ENCODE assay signal across 37 mouse cellular contexts in genomic region chr11:83123198-83123597, GRCm38 (mm10). TPM values are rescaled to one million over a fixed set of nuclear protein-coding genes. Genes with fewer than 3 reads are reported as not detected.
"Had no signal": no experiment of that assay in that cellular context is flagged by ENCODE, and none has a peak within 500 bp of the region (broad histone marks: within the 10 kb centered on the region; RNA-seq: fewer than 3 reads in every experiment).

No protein-coding gene starts in this region.

- H3K4me3 ChIP-seq: left cerebral cortex, adult 2 months; limb, embryonic 12.5 days; limb, embryonic 13.5 days; limb, embryonic 15.5 days; liver, embryonic 12.5 days; liver, embryonic 13.5 days; liver, embryonic 15.5 days; lung, embryonic 15.5 days; megakaryocyte, embryonic 14.5 days; midbrain, embryonic 10.5 days; midbrain, embryonic 12.5 days; midbrain, embryonic 13.5 days; midbrain, embryonic 15.5 days; myocyte had no signal

- H3K9ac ChIP-seq: limb, embryonic 12.5 days; limb, embryonic 13.5 days; limb, embryonic 15.5 days; liver, embryonic 12.5 days; liver, embryonic 13.5 days; liver, embryonic 14.5 days; liver, embryonic 15.5 days; liver, postnatal 0 days; lung, embryonic 14.5 days; lung, embryonic 15.5 days; midbrain, embryonic 12.5 days; midbrain, embryonic 13.5 days; midbrain, embryonic 15.5 days had no signal

- H3K9me3 ChIP-seq: limb, embryonic 12.5 days; limb, embryonic 13.5 days; limb, embryonic 15.5 days; liver, embryonic 12.5 days; liver, embryonic 13.5 days; liver, embryonic 15.5 days; lung, embryonic 15.5 days; megakaryocyte, embryonic 14.5 days; midbrain, embryonic 10.5 days; midbrain, embryonic 12.5 days; midbrain, embryonic 13.5 days; midbrain, embryonic 15.5 days had no signal

- DNase-seq: left cerebral cortex, postnatal 4 days; liver; liver, embryonic 13.5 days; liver, postnatal 0 days; lung, adult 18-20 months; lung, adult 2 months; lung, embryonic 14.5 days; lung, postnatal 10 days; lung, postnatal 14 days; lung, postnatal 36 days; midbrain, embryonic 14.5 days had no signal

- ATAC-seq: liver, embryonic 12.5 days; liver, postnatal 0 days; lung, postnatal 0 days; midbrain, embryonic 13.5 days; midbrain, embryonic 15.5 days; midbrain, embryonic 16.5 days had no signal

- H3K27me3 ChIP-seq: limb, embryonic 12.5 days; limb, embryonic 15.5 days; liver, embryonic 12.5 days; liver, embryonic 13.5 days; liver, embryonic 15.5 days; lung, embryonic 15.5 days; midbrain, embryonic 12.5 days; midbrain, embryonic 13.5 days; midbrain, embryonic 15.5 days had no signal

- H3K4me2 ChIP-seq: limb, embryonic 12.5 days; limb, embryonic 13.5 days; limb, embryonic 15.5 days; liver, embryonic 11.5 days; liver, embryonic 12.5 days; liver, embryonic 13.5 days; liver, embryonic 15.5 days; lung, embryonic 14.5 days; lung, embryonic 15.5 days; midbrain, embryonic 11.5 days; midbrain, embryonic 12.5 days; midbrain, embryonic 13.5 days; midbrain, embryonic 15.5 days had no signal

- H3K36me3 ChIP-seq: limb, embryonic 12.5 days; limb, embryonic 13.5 days; limb, embryonic 15.5 days; liver, embryonic 12.5 days; liver, embryonic 13.5 days; liver, embryonic 15.5 days; lung, embryonic 15.5 days; midbrain, embryonic 10.5 days; midbrain, embryonic 12.5 days; midbrain, embryonic 13.5 days; midbrain, embryonic 15.5 days had no signal

- H3K27ac ChIP-seq: left cerebral cortex, adult 2 months; limb, embryonic 12.5 days; limb, embryonic 13.5 days; limb, embryonic 15.5 days; liver, embryonic 12.5 days; liver, embryonic 13.5 days; liver, embryonic 14.5 days; liver, embryonic 15.5 days; lung, embryonic 15.5 days; macrophage; midbrain, embryonic 10.5 days; midbrain, embryonic 12.5 days; midbrain, embryonic 13.5 days; midbrain, embryonic 15.5 days had no signal

- H3K4me1 ChIP-seq: limb, embryonic 12.5 days; limb, embryonic 13.5 days; limb, embryonic 15.5 days; liver, embryonic 12.5 days; liver, embryonic 13.5 days; liver, embryonic 15.5 days; lung, embryonic 15.5 days; midbrain, embryonic 10.5 days; midbrain, embryonic 12.5 days; midbrain, embryonic 13.5 days; midbrain, embryonic 15.5 days had no signal

RNA-seq across cellular contexts. Expression of gene Slfn1, which starts 6.5 kb away (rescaled TPM):
- total RNA-seq: left cerebral cortex, adult 18-20 months; left cerebral cortex, adult 2 months; left cerebral cortex, adult 8-10 months; left cerebral cortex, postnatal 10 days; left cerebral cortex, postnatal 14 days; left cerebral cortex, postnatal 25 days; left cerebral cortex, postnatal 36 days; left cerebral cortex, postnatal 4 days; midbrain, postnatal 0 days had no signal
- polyA plus RNA-seq: limb, embryonic 12.5 days; limb, embryonic 13.5 days; liver, embryonic 11.5 days; midbrain, embryonic 10.5 days; midbrain, embryonic 12.5 days; midbrain, embryonic 16.5 days; myocyte had no signal

RNA-seq across cellular contexts. Expression of gene Slfn4, which starts 51.8 kb away (rescaled TPM):
- total RNA-seq: left cerebral cortex, adult 18-20 months; left cerebral cortex, adult 8-10 months; left cerebral cortex, postnatal 10 days; left cerebral cortex, postnatal 14 days; left cerebral cortex, postnatal 25 days; left cerebral cortex, postnatal 36 days; midbrain, postnatal 0 days had no signal
- polyA plus RNA-seq: limb, embryonic 12.5 days; liver, embryonic 11.5 days; liver, embryonic 12.5 days; lung, embryonic 14.5 days; midbrain, embryonic 10.5 days; midbrain, embryonic 11.5 days; midbrain, embryonic 12.5 days; midbrain, embryonic 13.5 days; midbrain, postnatal 0 days had no signal
